Mouse (Mus musculus): Measurements from ENCODE around the gene Gm7792.
"Not testable (repeated sequence)": the region's sequence is repeated elsewhere in the genome, so short reads cannot be mapped to it uniquely, and the experiment has no call there.

Gene Gm7792

GRCm38 (mm10) chr5:93843476-93843875 is at the start of gene Gm7792:
Gene Gm7792, plus strand, starts transcription at chr5:93843776.
- not testable (repeated sequence) for DNase-seq

All from cerebellum, postnatal 14 days (tissue).